Mouse (Mus musculus) embryonic facial prominence, embryonic 10.5 days (tissue): Measurements from ENCODE around the gene Gm11983. TPM values are rescaled to one million over a fixed set of nuclear protein-coding genes. Genes with fewer than 3 reads are reported as not detected.
"Not testable (repeated sequence)": the region's sequence is repeated elsewhere in the genome, so short reads cannot be mapped to it uniquely, and the experiment has no call there.

Source experiments
- DNase-seq: peaks from one replicate; pipeline ENCODE4 v3.0.0-alpha.2; 2017; ENCODE audit warnings: low spot score
- H3K27ac ChIP-seq: fragments of 300-500 bp; sonication (generic); replicated peaks from 2 replicates; pipeline ENCODE4 v1.5.1; 2016; ENCODE audit warnings: mild to moderate bottlenecking
- H3K27me3 ChIP-seq: fragments of 300-500 bp; sonication (generic); replicated peaks from 2 replicates; pipeline ENCODE4 v1.6.1; 2016; ENCODE audit warnings: low read depth, mild to moderate bottlenecking; ENCODE audit not compliant: poor library complexity, severe bottlenecking
- H3K36me3 ChIP-seq: fragments of 300-500 bp; sonication (generic); replicated peaks from 2 replicates; pipeline ENCODE4 v1.6.1; 2016; ENCODE audit warnings: mild to moderate bottlenecking, moderate library complexity
- H3K4me1 ChIP-seq: fragments of 300-500 bp; sonication (generic); 2 replicates; pipeline ENCODE4 v1.6.1; 2016
- H3K4me3 ChIP-seq: fragments of 300-500 bp; sonication (generic); 2 replicates; pipeline ENCODE4 v1.5.1; 2016; ENCODE audit warnings: mild to moderate bottlenecking, moderate library complexity
- H3K9me3 ChIP-seq: fragments of 300-500 bp; sonication (generic); 2 replicates; pipeline ENCODE4 v1.6.1; 2016; ENCODE audit warnings: mild to moderate bottlenecking
- WGBS: fragments of 180-500 bp; shearing (Covaris S2); methylation state at CpG from one replicate; pipeline ENCODE4 v1.1.7; 2016; 5-methylcytosine and 5-hydroxymethylcytosine counted together
- polyA plus RNA-seq: library from polyadenylated mRNA; unstranded; fragments of >200 nt; fragmentation: Nextera tagmentation; extraction: Ambion mirVana; gene quantifications from 2 replicates; pipeline ENCODE4 v1.2.1, GENCODE M21; 2016

Gene Gm11983
- polyA plus RNA-seq, 1 experiment from 2014 or later = not detected

GRCm38 (mm10) chr11:6840775-6841174 lies 3.3 kb upstream of the Gm11983 start:
- Histone ChIP-seq H3K9me3 (no peaks in the 10 kb centered on the region), H3K4me1 (no peaks in the 10 kb centered on the region), H3K27me3 (no peaks in the 10 kb centered on the region), H3K27ac (no peak overlapping the region), H3K36me3 (no peaks in the 10 kb centered on the region), H3K4me3 (no peak overlapping the region)
- WGBS = 74% methylated on average over 3 of the region's 3 CpGs
- DNase-seq = no peak

GRCm38 (mm10) chr11:6834636-6835035 lies 2.8 kb downstream of the Gm11983 start:
- no peaks in the 10 kb centered on the region for H3K36me3 ChIP-seq
- no peaks in the 10 kb centered on the region for H3K27me3 ChIP-seq
- H3K9me3 ChIP-seq = no peaks in the 10 kb centered on the region
- no peak for DNase-seq
- H3K4me3 ChIP-seq = no peak overlapping the region
- H3K4me1 ChIP-seq = no peaks in the 10 kb centered on the region
- no peak overlapping the region for H3K27ac ChIP-seq
- WGBS = 72% methylated on average over 13 of the region's 13 CpGs

- no peak for DNase-seq
- H3K4me1 ChIP-seq = no peaks in the 10 kb centered on the region
- no peaks in the 10 kb centered on the region for H3K9me3 ChIP-seq
- 89% methylated on average over 9 of the region's 9 CpGs for WGBS
- no peaks in the 10 kb centered on the region for H3K27me3 ChIP-seq
- H3K27ac ChIP-seq = no peak overlapping the region
- no peaks in the 10 kb centered on the region for H3K36me3 ChIP-seq
- no peak overlapping the region for H3K4me3 ChIP-seq
These were observed 3.7 kb downstream of the Gm11983 start for GRCm38 (mm10) chr11:6833731-6834130.

DNA sequence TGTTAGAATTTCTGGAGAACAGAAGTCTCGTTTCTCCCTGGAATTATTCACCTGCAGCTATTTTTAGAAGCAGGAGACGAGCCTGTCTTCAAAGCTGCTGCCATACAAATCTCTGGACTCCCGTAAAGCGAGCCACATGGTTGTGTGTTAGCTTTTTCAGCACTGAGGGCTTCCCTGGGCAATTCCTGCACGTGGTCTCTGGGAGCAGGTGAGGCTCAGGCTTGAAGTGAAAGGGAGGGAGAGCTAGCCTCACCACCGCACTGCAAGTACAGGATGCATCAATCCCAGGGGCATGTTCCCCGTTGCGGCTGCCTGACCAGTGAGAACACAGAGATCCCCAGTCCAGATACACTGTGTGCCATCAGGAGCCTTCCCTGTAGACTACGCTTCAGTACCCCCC lies 5.5 kb downstream of the Gm11983 start:
- Histone ChIP-seq H3K4me1 (0 out of 2 replicates have a peak, but pooled peaks cover 2% of the 10 kb centered on the region), H3K27me3 (no peaks in the 10 kb centered on the region), H3K9me3 (no peaks in the 10 kb centered on the region), H3K27ac (no peak overlapping the region), H3K36me3 (no peaks in the 10 kb centered on the region), H3K4me3 (no peak overlapping the region)
- WGBS = 73% methylated on average over 9 of the region's 9 CpGs
- no peak for DNase-seq

GRCm38 (mm10) chr11:6828196-6828595 lies 9.3 kb downstream of the Gm11983 start:
- no peak overlapping the region for H3K4me3 ChIP-seq
- H3K27me3 ChIP-seq = no peaks in the 10 kb centered on the region
- no peaks in the 10 kb centered on the region for H3K9me3 ChIP-seq
- 0 out of 2 replicates have a peak, but pooled peaks cover 2% of the 10 kb centered on the region for H3K4me1 ChIP-seq
- no peak for DNase-seq
- no peaks in the 10 kb centered on the region for H3K36me3 ChIP-seq
- H3K27ac ChIP-seq = no peak overlapping the region
- WGBS = 49% methylated on average over 5 of the region's 5 CpGs

GRCm38 (mm10) chr11:6826157-6826556 lies 11.3 kb downstream of the Gm11983 start:
- Histone ChIP-seq H3K27me3 (no peaks in the 10 kb centered on the region), H3K4me3 (no peak overlapping the region), H3K9me3 (no peaks in the 10 kb centered on the region), H3K27ac (no peak overlapping the region), H3K36me3 (no peaks in the 10 kb centered on the region), H3K4me1 (0 out of 2 replicates have a peak, but pooled peaks cover 2% of the 10 kb centered on the region)
- WGBS = 95% methylated on average over 3 of the region's 3 CpGs
- no peak for DNase-seq

DNA sequence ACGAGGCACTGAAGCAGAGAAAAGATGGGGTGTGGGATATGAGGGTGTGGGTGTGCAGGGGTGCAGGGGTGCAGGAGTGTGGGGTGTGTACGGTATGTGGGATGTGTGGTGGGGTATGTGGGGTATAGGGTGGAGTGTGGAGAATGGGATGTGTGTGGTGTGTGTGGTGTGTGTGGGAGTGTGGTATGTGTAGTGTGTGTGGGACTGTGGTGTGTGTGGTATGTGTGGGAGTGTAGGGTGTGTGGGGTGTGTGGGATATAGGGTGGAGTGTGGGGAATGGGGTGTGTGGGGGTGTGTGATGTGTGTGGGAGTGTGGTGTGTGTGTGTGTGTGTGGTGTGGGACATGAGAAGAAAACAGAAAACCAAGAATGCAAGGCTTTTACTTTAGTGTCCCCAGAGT lies 14.3 kb downstream of the Gm11983 start:
- H3K27me3 ChIP-seq = no peaks in the 10 kb centered on the region
- 89% methylated on average over 2 of the region's 2 CpGs for WGBS
- DNase-seq = no peak
- no peaks in the 10 kb centered on the region for H3K36me3 ChIP-seq
- no peaks in the 10 kb centered on the region for H3K9me3 ChIP-seq
- no peak overlapping the region for H3K4me3 ChIP-seq
- no peak overlapping the region for H3K27ac ChIP-seq
- 0 out of 2 replicates have a peak, but pooled peaks cover 2% of the 10 kb centered on the region for H3K4me1 ChIP-seq

GRCm38 (mm10) chr11:6814486-6814885 lies 23.0 kb downstream of the Gm11983 start:
- Histone ChIP-seq H3K36me3 (no peaks in the 10 kb centered on the region), H3K9me3 (no peaks in the 10 kb centered on the region), H3K4me1 (no peaks in the 10 kb centered on the region), H3K27me3 (no peaks in the 10 kb centered on the region), H3K4me3 (no peak overlapping the region), H3K27ac (no peak overlapping the region)
- WGBS = 90% methylated on average over 4 of the region's 4 CpGs
- DNase-seq = no peak

DNA sequence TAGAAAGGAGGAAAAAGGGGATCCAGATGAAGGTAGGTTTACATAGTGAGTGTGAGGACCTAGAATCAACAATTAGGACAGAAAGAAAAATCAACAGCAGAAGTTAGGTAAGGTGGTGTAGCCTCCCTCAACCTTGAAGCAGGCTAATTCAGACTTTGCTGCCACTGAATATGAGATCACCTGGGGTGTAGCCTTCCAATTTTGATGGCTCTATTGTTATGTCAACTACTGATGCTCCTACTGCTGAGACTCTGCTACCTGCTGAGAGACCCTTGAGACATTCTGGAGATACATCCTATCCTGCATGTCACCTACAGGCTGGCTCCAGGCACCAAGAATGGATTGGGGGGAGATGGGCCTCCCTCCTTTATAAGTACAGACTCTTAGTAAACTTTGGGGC lies 34.6 kb downstream of the Gm11983 start:
- not testable (repeated sequence) for H3K27ac ChIP-seq, H3K9me3 ChIP-seq, H3K4me1 ChIP-seq, H3K36me3 ChIP-seq, H3K27me3 ChIP-seq, DNase-seq, H3K4me3 ChIP-seq

- Histone ChIP-seq H3K27ac (no peak overlapping the region), H3K36me3 (no peaks in the 10 kb centered on the region), H3K27me3 (no peaks in the 10 kb centered on the region), H3K4me1 (no peaks in the 10 kb centered on the region), H3K9me3 (peaks cover 10% of the 10 kb centered on the region; the same call in 1 of the 2 replicates), H3K4me3 (no peak overlapping the region)
- WGBS = 91% methylated on average over 3 of the region's 3 CpGs
- no peak for DNase-seq
These were observed 46.8 kb downstream of the Gm11983 start for GRCm38 (mm10) chr11:6790690-6791089.

Other genes with a start within 250 kb of the Gm11983 start
- 9.8 and 10.5 TPM in 2 replicates for gene Nacad, start 231.6 kb downstream of the Gm11983 start, polyA plus RNA-seq
- 66.9 and 74.2 TPM in 2 replicates for gene Tbrg4, start 211.6 kb downstream of the Gm11983 start, polyA plus RNA-seq
- gene Wap, start 199.0 kb downstream of the Gm11983 start, polyA plus RNA-seq = not detected in 2 replicates
- gene Ramp3, start 179.1 kb downstream of the Gm11983 start, polyA plus RNA-seq = 5.0 and 5.1 TPM in 2 replicates
- gene Adcy1, start 225.8 kb upstream of the Gm11983 start, polyA plus RNA-seq = 0.73 and 1.2 TPM in 2 replicates